Mouse (Mus musculus): Measurements from ENCODE around the gene Rasa4. TPM values are rescaled to one million over a fixed set of nuclear protein-coding genes. Genes with fewer than 3 reads are reported as not detected.
A peak's percentile ranks its signal among the peaks of the same experiment; 100 is the strongest.
"Not testable (repeated sequence)": the region's sequence is repeated elsewhere in the genome, so short reads cannot be mapped to it uniquely, and the experiment has no call there.

Rasa4 gene
- total RNA-seq (2022), result 10 to 100 TPM in 1 of 4 experiments, 1 to 10 TPM in 3; 3.9 to 11.5 (median 7.7) TPM

- peak; percentile 87 to 90 for DNase-seq (ENCODE audit: low spot score in 2 of 2)
Observed at GRCm38 (mm10) chr5:136083669-136084107, at the start of gene Rasa4. Gene Rasa4 (plus strand): TSS chr5:136083916.

DNA sequence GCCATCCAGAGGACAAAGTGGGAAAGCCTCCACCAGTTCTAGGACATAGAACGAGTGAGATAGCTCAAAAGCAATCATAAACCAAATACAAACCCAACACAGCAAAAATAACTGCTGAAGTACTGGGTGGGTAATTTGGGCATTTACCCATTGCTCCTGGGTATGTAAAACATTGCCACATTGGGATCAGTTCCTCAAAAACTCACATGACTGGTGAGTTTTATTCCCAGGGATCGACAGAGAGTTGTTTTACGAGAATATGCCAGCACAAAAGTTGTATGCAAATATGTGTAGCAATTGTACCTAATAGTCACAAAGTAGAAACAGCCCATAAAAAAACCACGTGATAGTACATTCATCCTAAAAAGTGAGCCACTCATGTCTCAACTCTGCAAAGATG lies 48.8 kb upstream of the Rasa4 start:
- DNase-seq (ENCODE audit: low spot score in 2 of 2), result no peak

DNA sequence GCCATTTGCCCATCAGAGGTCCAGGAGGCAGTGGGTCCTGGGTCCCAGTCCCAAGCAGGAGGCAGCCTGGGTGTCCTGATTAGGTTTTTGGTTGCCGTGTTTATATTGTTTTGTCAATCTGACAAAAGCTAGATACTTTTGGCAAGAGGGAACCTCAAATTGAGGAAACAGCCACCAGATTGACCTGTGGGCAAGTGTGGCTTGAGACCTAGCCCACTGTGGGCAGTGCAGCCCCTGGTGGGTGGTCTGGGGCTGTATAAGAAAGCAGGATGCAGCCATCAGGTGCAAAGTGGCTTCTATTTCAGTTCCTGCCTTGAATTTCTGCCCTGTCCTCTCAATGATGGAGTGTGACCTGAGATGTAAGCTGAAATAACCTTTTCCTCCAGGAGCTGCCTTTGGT lies 48.4 kb upstream of the Rasa4 start:
- no peak for DNase-seq (ENCODE audit: low spot score in 2 of 2)

DNA sequence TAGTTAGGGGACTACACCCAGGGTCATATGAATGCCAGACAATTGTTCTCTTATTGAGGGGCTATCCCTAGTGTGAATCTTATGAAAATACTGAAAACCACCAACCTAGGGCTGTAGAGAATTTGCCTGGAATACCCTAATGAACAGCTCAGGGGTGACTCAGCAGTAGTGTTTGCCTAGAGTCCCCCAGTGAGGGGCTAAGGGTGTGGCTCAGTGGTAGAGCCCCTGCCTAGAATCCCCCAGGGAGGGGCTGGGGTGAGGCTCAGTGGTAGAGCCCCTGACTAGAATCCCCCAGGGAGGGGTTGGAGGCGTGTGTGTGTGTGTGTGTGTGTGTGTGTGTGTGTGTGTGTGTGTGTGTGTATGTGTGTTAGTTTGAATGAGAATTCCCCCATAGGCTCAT lies 47.0 kb upstream of the Rasa4 start:
- no peak for DNase-seq (ENCODE audit: low spot score in 2 of 2)

DNA sequence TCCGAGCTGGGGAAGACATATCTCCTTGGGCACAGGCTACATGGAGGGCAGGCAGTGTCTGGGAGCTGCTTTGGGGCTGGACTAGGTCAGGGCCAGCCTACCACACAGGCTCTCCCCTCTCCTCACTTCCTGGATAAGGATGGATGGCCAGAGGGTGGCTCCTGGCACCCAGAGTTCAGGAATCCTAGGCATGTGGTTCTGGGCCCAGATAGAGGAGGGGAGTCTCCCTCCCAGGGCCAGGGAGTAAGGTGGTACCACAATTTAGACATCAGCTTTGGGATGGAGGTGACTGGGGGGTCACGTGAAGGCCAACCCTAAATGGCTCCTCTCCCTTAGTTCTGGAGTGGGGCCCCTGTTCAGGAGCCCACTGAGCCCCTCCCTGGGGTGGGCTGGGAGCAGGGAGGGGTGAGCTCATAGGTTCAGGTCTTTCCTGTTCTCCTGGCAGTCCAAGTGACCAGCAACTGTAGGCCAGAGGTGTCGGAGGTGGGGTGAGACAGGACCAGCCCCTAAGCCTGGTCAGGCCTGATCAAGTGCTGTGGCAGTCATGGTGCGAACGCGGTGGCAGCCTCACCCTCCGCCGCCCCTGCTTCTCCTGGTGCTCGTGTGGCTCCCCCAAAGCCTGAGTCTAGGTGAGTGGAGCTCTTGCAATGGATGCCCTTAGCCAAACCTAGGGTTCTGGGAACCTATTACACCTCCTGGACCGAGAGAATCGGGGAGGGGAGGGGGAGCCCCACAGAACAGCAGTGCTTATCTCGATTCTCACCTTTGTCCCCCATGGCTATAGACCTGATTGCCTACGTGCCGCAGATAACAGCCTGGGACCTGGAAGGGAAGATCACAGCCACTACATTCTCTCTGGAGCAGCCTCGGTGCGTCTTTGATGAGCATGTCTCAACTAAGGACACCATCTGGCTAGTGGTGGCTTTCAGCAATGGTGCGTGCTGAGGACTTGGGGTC lies 45.2 kb upstream of the Rasa4 start, which contains the start of gene Upk3b:
Upk3b (plus strand) TSS at position 239 of the 957 bp plus-strand sequence.
- no peak for DNase-seq (ENCODE audit: low spot score in 2 of 2)

DNA sequence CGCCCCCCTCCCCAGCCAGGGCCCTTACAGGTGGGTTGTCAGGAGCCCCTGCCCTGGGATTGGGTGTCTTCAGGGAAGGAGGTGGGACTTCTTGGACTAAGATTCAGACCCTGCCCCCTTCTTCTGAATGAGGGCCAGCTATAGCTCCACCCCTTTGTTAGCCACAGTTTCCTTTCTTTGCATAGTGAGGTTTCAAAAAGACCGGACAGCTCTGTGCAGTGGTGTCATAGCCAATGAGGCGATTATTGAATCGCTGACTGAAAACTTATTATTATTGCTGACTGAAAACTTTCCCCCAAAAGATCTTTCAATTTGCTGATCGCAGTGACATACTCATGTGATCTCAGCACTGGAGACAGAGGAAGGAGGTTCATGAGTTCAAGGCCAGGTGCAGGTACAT lies 43.5 kb upstream of the Rasa4 start:
- DNase-seq (ENCODE audit: low spot score in 2 of 2), result no peak

DNA sequence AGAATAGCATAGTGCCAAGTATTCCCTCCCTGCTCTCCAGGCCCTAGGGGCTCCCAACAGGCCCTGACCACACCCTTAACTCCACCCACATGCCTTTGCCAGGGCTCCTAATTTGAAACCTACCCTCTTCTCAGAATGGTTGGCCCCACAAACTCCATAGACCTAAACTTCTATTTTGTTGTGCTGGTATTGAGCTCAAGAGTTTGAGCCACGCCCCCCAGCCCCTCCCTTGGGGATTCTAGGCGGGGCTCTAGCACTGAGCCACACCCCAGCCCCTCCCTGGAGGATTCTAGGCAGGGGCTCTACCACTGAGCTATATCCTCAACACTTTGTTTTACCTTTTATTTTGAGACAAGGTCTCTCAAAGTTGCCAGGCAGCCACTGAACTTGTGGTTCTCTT lies 42.5 kb upstream of the Rasa4 start:
- no peak for DNase-seq (ENCODE audit: low spot score in 2 of 2)

GRCm38 (mm10) chr5:136041666-136042065 lies 42.0 kb upstream of the Rasa4 start:
- DNase-seq (ENCODE audit: low spot score in 2 of 2), result no peak

DNA sequence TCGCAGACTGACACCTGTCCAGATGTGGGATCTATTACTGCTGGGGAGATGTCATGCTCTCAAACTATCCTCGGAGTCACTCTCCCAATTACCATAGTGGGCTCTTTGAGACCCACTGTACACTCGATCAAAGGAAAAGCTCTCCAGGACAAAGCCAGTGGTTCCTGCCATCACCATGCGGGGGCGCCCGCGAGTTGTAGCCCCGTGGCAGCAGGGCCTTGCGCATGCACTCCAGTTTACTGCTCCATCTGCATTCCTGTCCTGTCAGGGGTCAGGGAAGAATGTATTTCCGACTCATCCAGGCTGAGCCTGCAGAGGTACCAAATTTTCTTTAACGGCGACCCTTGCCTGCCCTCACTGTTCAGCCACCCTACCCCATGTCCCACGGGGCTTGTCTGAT lies 38.9 kb upstream of the Rasa4 start:
- no peak for DNase-seq (ENCODE audit: low spot score in 2 of 2)

- DNase-seq (ENCODE audit: low spot score in 2 of 2), result no peak
Observed at GRCm38 (mm10) chr5:136045408-136045807, 38.3 kb upstream of the Rasa4 start.

DNA sequence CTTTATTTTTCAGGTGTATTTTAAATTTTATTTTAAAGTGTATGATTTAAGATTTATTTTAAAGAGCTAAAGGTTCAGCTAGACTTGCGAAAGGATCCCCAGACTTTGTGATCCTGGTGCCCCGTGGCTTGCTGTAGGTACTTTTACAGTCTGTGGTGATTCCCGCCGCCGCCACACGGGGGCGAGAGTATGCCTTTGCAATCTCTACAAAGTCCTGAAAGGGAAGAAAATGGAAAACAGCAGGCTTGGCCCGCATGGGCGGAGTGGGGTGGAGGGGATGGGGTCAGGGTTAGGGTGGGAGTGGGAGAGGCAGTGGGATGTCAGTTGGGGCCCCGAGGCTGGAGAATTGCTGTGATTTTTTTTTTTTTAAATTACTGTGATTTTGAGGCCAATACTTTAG lies 37.7 kb upstream of the Rasa4 start:
- peak; percentile 34 to 80 for DNase-seq (ENCODE audit: low spot score in 2 of 2)

DNA sequence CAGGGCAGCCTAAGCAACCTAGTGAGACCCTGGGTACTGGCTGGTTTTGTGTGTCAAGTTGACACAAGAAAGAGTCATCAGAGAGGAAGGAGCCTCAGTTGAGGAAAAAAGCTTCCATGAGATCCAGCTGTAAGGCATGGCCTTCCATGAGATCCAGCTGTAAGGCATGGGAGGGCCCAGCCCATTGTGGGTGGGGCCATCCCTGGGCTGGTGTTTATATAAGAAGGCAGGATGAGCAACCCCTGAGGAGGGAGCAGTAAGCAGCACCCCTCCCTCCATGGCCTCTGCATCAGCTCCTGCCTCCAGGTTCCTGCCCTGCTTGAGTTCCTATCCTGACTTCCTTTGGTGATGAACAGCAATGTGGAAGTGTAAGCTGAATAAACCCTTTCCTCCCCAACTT lies 35.2 kb upstream of the Rasa4 start:
- DNase-seq (ENCODE audit: low spot score in 2 of 2), result not testable (repeated sequence)

- DNase-seq (ENCODE audit: low spot score in 2 of 2), result no peak
Observed at GRCm38 (mm10) chr5:136049926-136050325, 33.8 kb upstream of the Rasa4 start.

GRCm38 (mm10) chr5:136051231-136052085 lies 32.3 kb upstream of the Rasa4 start:
- DNase-seq (ENCODE audit: low spot score in 2 of 2), result peak in 1 of 2 experiments; percentile 19

DNA sequence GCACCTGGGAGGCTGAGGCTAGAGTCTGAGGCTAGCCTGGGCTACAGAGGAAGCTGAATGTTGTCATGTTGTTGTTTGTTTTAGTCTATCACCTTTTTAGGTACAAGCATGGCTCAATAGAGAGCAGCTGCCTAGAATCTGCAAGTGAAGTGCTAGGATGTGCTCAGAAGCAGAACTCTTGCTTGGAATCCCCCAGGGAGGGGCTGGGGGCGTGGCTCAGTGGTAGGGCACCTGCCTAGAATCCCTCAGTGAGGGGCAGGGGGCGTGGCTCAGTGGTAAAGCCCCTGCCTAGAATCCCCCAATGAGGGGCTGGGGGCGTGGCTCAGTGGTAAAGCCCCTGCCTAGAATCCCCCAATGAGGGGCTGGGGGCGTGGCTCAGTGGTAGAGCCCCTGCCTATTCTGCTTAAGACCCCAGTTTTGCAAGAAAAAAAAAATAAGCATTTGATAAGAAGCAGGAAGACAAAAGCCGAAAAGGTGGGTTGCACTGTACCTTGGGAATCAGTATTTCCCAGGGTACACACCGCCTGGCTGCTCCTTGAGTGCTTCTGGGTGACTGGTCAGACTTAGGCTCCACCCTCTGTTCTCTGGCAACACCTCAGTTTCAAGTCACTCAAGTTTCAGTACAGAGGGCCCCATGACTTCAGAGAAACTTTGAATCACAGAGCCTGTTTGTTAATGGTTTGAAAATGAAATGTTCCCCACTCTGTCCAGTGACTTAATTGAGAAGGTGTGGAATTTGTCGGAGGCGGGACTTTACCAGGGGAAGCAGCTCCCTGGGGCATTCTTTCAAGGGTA lies 30.7 kb upstream of the Rasa4 start:
- DNase-seq (ENCODE audit: low spot score in 2 of 2), result no peak

- DNase-seq (ENCODE audit: low spot score in 2 of 2), result no peak
Observed at GRCm38 (mm10) chr5:136054301-136055077, 29.2 kb upstream of the Rasa4 start, which contains the start of gene Upk3bl. Gene Upk3bl (plus strand): TSS chr5:136054492.

GRCm38 (mm10) chr5:136056062-136056461 lies 27.7 kb upstream of the Rasa4 start:
- DNase-seq (ENCODE audit: low spot score in 2 of 2), result no peak

- no peak for DNase-seq (ENCODE audit: low spot score in 2 of 2)
Observed at GRCm38 (mm10) chr5:136057085-136057484, 26.6 kb upstream of the Rasa4 start.

GRCm38 (mm10) chr5:136061567-136061966 lies 22.1 kb upstream of the Rasa4 start:
- peak; percentile 34 to 67 for DNase-seq (ENCODE audit: low spot score in 2 of 2)

GRCm38 (mm10) chr5:136063920-136064319 lies 19.8 kb upstream of the Rasa4 start:
- no peak for DNase-seq (ENCODE audit: low spot score in 2 of 2)

Measured in layer of hippocampus, adult 8-10 months (tissue).